Mouse (Mus musculus) heart, embryonic 16.5 days (tissue): ENCODE measurements around the gene Fam192a. TPM values are rescaled to one million over a fixed set of nuclear protein-coding genes. Genes with fewer than 3 reads are reported as not detected.

Experiments used
- ATAC-seq: fragments of 200-750 bp; cut with Nextera tagmentation; replicated peaks from 2 replicates; pipeline ENCODE4 v1.8.0; 2017; ENCODE audit warnings: moderate number of reproducible peaks; ENCODE audit not compliant: insufficient read depth, low FRiP score; ENCODE audit errors: extremely low read depth
- H3K27ac ChIP-seq: fragments of 300-500 bp; sonication (generic); 2 replicates; pipeline ENCODE4 v1.5.1; 2014; ENCODE audit warnings: mild to moderate bottlenecking, low read length, control low read depth, moderate library complexity
- H3K27me3 ChIP-seq: fragments of 300-500 bp; sonication (generic); 2 replicates; pipeline ENCODE4 v1.6.1; 2014; ENCODE audit warnings: low read length, mixed read lengths; ENCODE audit not compliant: control insufficient read depth, insufficient read depth
- H3K36me3 ChIP-seq: fragments of 300-500 bp; sonication (generic); 2 replicates; pipeline ENCODE4 v1.6.1; 2014; ENCODE audit not compliant: control insufficient read depth, insufficient read depth
- H3K4me1 ChIP-seq: fragments of 300-500 bp; sonication (generic); 2 replicates; pipeline ENCODE4 v1.6.1; 2014; ENCODE audit warnings: low read length, mixed read lengths; ENCODE audit not compliant: control insufficient read depth, insufficient read depth
- H3K4me2 ChIP-seq: fragments of 300-500 bp; sonication (generic); 2 replicates; pipeline ENCODE4 v1.6.1; 2014; ENCODE audit warnings: low read depth, mild to moderate bottlenecking, control low read depth, low read length
- H3K4me3 ChIP-seq: fragments of 300-500 bp; sonication (generic); 2 replicates; pipeline ENCODE4 v1.5.1; 2014; ENCODE audit warnings: mild to moderate bottlenecking, control low read depth, low read length
- H3K9ac ChIP-seq: fragments of 300-500 bp; sonication (generic); 2 replicates; pipeline ENCODE4 v1.6.1; 2014; ENCODE audit warnings: low read length, control low read depth
- H3K9me3 ChIP-seq: fragments of 300-500 bp; sonication (generic); replicated peaks from 2 replicates; pipeline ENCODE4 v1.6.1; 2016; ENCODE audit warnings: low read length; ENCODE audit not compliant: control insufficient read depth
- WGBS: fragments of 180-500 bp; shearing (Covaris S2); extraction: QIAGEN DNeasy Blood & Tissue Kit; methylation state at CpG from one replicate; pipeline ENCODE4 v1.1.7; 2014; 5-methylcytosine and 5-hydroxymethylcytosine counted together
- polyA plus RNA-seq: library from polyadenylated mRNA; unstranded; fragments of >200 nt; fragmentation: Nextera tagmentation; extraction: Ambion mirVana; gene quantifications from 2 replicates; pipeline ENCODE4 v1.2.1, GENCODE M21; 2015

Gene Fam192a
- polyA plus RNA-seq, 1 experiment from 2014 or later, result 42.1 TPM

GRCm38 (mm10) chr8:94607064-94607463 lies 5.3 kb upstream of the Fam192a start:
- 96% methylated on average over 5 of the region's 5 CpGs for WGBS
- H3K9me3 ChIP-seq, result no peaks in the 10 kb centered on the region

GRCm38 (mm10) chr8:94604030-94604429 lies 2.2 kb upstream of the Fam192a start:
- H3K4me1 ChIP-seq, result peaks cover 16% of the 10 kb centered on the region
- no peak for ATAC-seq
- no peaks in the 10 kb centered on the region for H3K9me3 ChIP-seq
- H3K36me3 ChIP-seq, result no peaks in the 10 kb centered on the region
- no peaks in the 10 kb centered on the region for H3K27me3 ChIP-seq
- WGBS, result 82% methylated on average over 2 of the region's 2 CpGs
- H3K4me2 ChIP-seq, result no peak overlapping the region
- no peak overlapping the region for H3K4me3 ChIP-seq
- no peak overlapping the region for H3K9ac ChIP-seq
- H3K27ac ChIP-seq, result no peak overlapping the region

More at GRCm38 (mm10) chr8:94607064-94607463, 5.3 kb upstream of the Fam192a start:
- no peak overlapping the region for H3K4me3 ChIP-seq
- peaks cover 8% of the 10 kb centered on the region for H3K4me1 ChIP-seq
- H3K27me3 ChIP-seq, result no peaks in the 10 kb centered on the region
- H3K36me3 ChIP-seq, result no peaks in the 10 kb centered on the region
- no peak for ATAC-seq
- no peak overlapping the region for H3K4me2 ChIP-seq
- no peak overlapping the region for H3K27ac ChIP-seq
- no peak overlapping the region for H3K9ac ChIP-seq

- H3K4me3 ChIP-seq, result peak overlapping the region; percentile 78
- no peaks in the 10 kb centered on the region for H3K36me3 ChIP-seq
- H3K27ac ChIP-seq, result peak overlapping the region; percentile 85
- H3K9ac ChIP-seq, result peak overlapping the region; percentile 90
- WGBS, result under 1% methylated on average over 31 of the region's 31 CpGs
- no peak for ATAC-seq
- peak overlapping the region; percentile 95 for H3K4me2 ChIP-seq
- H3K9me3 ChIP-seq, result no peaks in the 10 kb centered on the region
- H3K4me1 ChIP-seq, result peaks cover 16% of the 10 kb centered on the region
- no peaks in the 10 kb centered on the region for H3K27me3 ChIP-seq
Observed at GRCm38 (mm10) chr8:94602471-94603131, 804 bp upstream of the Fam192a start.

- peak overlapping the region; percentile 83 for H3K9ac ChIP-seq
- H3K36me3 ChIP-seq, result no peaks in the 10 kb centered on the region
- H3K4me3 ChIP-seq, result peak overlapping the region; percentile 80
- WGBS, result under 1% methylated on average over 51 of the region's 51 CpGs
- 0 out of 2 replicates have a peak, but pooled peaks have one; percentile 3 for ATAC-seq
- H3K4me2 ChIP-seq, result peak overlapping the region; percentile 65
- peak overlapping the region; percentile 78 for H3K27ac ChIP-seq
- H3K27me3 ChIP-seq, result no peaks in the 10 kb centered on the region
- H3K9me3 ChIP-seq, result no peaks in the 10 kb centered on the region
- H3K4me1 ChIP-seq, result peaks cover 16% of the 10 kb centered on the region
Observed at GRCm38 (mm10) chr8:94601034-94601606, 677 bp downstream of the Fam192a start.

- Histone ChIP-seq H3K4me2 (peak overlapping the region; percentile 65), H3K9ac (peak overlapping the region; percentile 83), H3K4me3 (peak overlapping the region; percentile 80), H3K27me3 (no peaks in the 10 kb centered on the region), H3K9me3 (no peaks in the 10 kb centered on the region), H3K4me1 (peaks cover 16% of the 10 kb centered on the region), H3K36me3 (no peaks in the 10 kb centered on the region), H3K27ac (no peak overlapping the region)
- ATAC-seq, result no peak
- 20% methylated on average over 5 of the region's 5 CpGs for WGBS
Observed at GRCm38 (mm10) chr8:94600478-94600877, 1.3 kb downstream of the Fam192a start.

GRCm38 (mm10) chr8:94594211-94594610 lies 7.6 kb downstream of the Fam192a start:
- H3K27me3 ChIP-seq, result no peaks in the 10 kb centered on the region
- no peak overlapping the region for H3K4me3 ChIP-seq
- no peaks in the 10 kb centered on the region for H3K4me1 ChIP-seq
- H3K4me2 ChIP-seq, result no peak overlapping the region
- WGBS, result 62% methylated on average over 1 of the region's 1 CpGs
- no peak overlapping the region for H3K27ac ChIP-seq
- no peaks in the 10 kb centered on the region for H3K36me3 ChIP-seq
- no peak overlapping the region for H3K9ac ChIP-seq
- H3K9me3 ChIP-seq, result no peaks in the 10 kb centered on the region
- no peak for ATAC-seq

- H3K27ac ChIP-seq, result no peak overlapping the region
- peaks cover 14% of the 10 kb centered on the region for H3K36me3 ChIP-seq
- ATAC-seq, result no peak
- no peaks in the 10 kb centered on the region for H3K4me1 ChIP-seq
- H3K9ac ChIP-seq, result no peak overlapping the region
- H3K4me2 ChIP-seq, result no peak overlapping the region
- H3K4me3 ChIP-seq, result no peak overlapping the region
- no peaks in the 10 kb centered on the region for H3K27me3 ChIP-seq
- no peaks in the 10 kb centered on the region for H3K9me3 ChIP-seq
- 61% methylated on average over 4 of the region's 4 CpGs for WGBS
Observed at GRCm38 (mm10) chr8:94591691-94592090, 10.1 kb downstream of the Fam192a start.

GRCm38 (mm10) chr8:94584238-94584817 lies 17.5 kb downstream of the Fam192a start:
- 53% methylated on average over 4 of the region's 4 CpGs for WGBS

GRCm38 (mm10) chr8:94582569-94582968 lies 19.2 kb downstream of the Fam192a start:
- WGBS, result 90% methylated on average over 6 of the region's 6 CpGs
- no peaks in the 10 kb centered on the region for H3K4me1 ChIP-seq
- ATAC-seq, result no peak
- no peak overlapping the region for H3K27ac ChIP-seq
- H3K36me3 ChIP-seq, result peaks cover 46% of the 10 kb centered on the region
- H3K4me2 ChIP-seq, result no peak overlapping the region
- H3K4me3 ChIP-seq, result no peak overlapping the region
- no peaks in the 10 kb centered on the region for H3K27me3 ChIP-seq
- H3K9me3 ChIP-seq, result no peaks in the 10 kb centered on the region
- no peak overlapping the region for H3K9ac ChIP-seq

More at GRCm38 (mm10) chr8:94584238-94584817, 17.5 kb downstream of the Fam192a start:
- H3K36me3 ChIP-seq, result peaks cover 45% of the 10 kb centered on the region
- H3K9ac ChIP-seq, result no peak overlapping the region
- no peak overlapping the region for H3K4me2 ChIP-seq
- no peaks in the 10 kb centered on the region for H3K4me1 ChIP-seq
- H3K4me3 ChIP-seq, result no peak overlapping the region
- no peak for ATAC-seq
- H3K27ac ChIP-seq, result no peak overlapping the region
- H3K9me3 ChIP-seq, result no peaks in the 10 kb centered on the region
- H3K27me3 ChIP-seq, result no peaks in the 10 kb centered on the region
